Mouse (Mus musculus): ENCODE results near the gene Sstr4. TPM values are rescaled to one million over a fixed set of nuclear protein-coding genes. Genes with fewer than 3 reads are reported as not detected.

The Sstr4 gene
- polyA plus RNA-seq, 1 experiment = 19.0 TPM

DNA sequence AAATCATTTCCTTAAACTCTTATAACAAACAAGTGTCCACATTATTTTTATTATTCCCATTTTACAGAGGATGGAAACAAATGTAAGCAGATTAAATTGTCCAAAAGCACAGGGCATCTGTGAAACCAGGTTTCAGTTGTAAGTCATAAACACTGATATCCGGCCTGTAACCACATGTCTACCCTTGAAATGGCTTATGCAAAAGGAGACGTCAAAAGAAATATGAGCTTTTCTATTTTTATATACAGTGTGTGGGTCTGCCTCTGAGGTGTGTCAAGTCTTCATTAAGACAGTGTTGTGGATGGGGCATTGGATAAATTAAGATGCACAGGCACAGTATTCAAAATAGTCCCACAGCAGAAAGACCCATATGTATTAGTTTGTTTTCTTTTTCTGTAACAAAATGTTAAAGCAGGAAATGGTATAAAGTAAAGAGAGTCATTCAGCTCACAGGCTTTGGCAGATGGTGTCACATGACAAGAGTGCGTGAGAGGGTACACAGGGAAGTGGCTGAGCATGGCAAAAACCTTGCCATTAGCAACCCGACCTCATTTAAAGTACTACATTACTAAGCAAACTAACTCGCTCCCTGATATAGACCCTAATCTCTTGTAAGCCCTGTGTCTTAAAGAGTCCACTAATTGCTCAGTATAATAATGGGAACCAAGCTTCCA, 30.7 kb downstream of the Sstr4 start:
- DNase-seq (ENCODE audit: extremely low spot score in 1 of 2, low spot score in 1 of 2) = no peak

DNA sequence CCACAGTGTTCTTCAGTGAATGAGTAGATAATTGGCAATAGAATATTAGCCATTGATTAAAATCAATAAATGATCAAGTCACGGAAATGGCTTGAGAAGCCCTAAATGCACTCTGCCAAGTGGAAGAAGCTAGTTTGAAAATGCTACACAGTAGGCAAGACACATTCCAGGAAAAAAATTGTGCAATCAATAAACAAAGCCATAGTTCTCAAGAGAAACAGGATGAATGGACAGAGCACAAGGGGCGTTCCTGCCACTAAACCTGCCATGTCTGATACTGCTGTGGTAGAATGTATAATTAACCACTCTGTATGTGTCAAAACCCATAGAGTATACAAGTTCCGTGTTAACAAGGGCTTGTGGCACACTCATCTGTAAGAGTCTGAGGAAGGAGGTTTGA, 32.4 kb downstream of the Sstr4 start:
- no peak for DNase-seq (ENCODE audit: extremely low spot score in 1 of 2, low spot score in 1 of 2)

DNA sequence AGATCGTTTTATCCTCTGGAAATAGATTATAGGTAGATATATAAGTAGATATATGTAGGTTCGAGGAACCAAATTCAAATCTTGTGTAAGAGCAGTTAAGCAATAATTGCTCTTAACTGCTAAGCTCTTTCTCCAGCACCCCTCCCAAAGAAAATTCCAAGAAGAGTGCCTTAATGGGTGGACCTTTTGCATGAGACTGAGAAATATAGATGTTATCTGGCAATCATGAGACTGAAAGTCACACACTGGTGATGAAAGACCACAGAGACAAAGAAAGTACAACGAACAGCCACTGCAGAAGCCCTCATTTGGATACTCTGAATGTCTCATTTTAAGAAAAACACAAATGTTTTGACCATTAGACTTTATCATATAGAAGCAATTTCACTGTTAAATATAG, 33.4 kb downstream of the Sstr4 start:
- no peak for DNase-seq (ENCODE audit: extremely low spot score in 1 of 2, low spot score in 1 of 2)

DNA sequence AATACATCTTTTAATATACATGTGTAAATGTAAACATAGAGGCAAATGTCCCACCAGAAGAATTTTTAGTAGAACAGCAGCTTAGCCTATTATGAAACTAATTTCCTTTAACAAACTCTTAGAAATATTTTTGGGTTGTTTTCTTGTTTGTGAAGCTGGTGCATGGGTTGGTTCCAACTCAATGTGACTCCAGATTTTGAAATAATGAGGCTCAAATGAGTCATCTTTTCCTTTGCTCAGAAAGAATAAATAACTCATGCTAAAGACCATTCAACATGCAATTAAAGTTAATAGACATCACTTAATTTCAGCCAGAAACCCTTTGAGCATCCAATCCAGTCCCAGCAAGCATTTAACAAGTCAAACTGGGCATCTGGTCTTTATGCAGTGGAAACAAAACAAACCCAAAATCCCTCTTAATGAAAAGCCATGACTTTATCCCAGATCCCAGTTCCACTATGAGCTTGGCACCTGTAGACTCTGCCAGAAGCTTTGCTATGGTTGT, 33.9 kb downstream of the Sstr4 start:
- no peak for DNase-seq (ENCODE audit: extremely low spot score in 1 of 2, low spot score in 1 of 2)

DNA sequence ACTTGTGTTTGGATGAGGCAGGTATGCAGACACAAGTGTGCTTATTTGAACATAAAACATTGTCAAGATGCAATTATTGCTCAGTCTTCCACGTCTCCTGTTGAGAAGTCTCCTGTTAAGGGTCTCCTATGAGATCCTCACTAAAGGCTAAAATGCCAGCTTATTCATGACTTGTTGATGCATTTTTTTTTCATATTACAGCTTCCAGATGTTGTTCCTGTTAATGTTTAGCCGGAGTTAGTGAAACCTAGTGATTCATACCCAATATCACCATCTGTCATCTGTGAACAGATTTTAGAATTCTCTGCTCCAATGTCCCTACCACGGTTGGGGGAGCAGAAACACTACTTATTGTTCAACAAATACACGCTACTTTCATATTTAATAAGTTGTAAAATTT, 35.8 kb downstream of the Sstr4 start:
- DNase-seq (ENCODE audit: extremely low spot score in 1 of 2, low spot score in 1 of 2) = no peak

DNA sequence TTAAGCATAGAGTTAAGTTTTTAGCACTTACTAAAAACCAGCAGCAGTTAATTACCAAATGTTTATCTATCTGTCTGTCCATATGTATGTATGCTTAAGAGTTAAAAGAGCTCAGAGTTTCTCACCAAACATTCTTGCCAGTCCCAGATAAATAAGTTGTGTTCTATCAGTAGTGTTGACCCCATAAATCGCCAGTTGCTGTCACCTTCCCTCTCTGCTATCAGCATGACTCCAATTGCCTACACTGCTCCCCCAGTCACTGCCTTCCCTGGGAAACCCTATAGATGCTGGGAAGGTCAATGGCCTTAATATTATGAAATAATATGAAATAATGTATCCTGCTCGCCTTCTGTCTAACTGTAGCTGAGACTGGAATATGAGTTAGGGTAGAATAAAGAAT, 37.2 kb downstream of the Sstr4 start:
- DNase-seq (ENCODE audit: extremely low spot score in 1 of 2, low spot score in 1 of 2) = no peak

DNA sequence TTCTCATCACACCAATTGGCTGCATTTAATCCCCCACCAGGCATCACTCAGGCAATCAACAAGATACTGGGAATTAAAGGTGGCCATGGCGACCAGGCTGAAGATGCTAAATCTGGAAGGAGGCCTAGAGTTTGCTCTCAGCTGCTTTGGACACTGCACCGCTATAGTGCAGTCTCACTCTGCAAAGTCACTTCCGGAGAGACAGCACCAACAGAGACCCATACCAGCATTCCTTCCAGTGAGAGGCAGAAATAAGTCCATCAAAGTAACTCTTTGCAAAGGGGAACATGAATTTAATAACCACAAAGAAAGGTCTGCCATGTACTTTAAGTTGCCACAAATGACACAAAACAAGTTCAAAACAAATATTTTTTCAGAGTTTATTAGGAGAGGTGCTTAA, 41.1 kb downstream of the Sstr4 start:
- no peak for DNase-seq (ENCODE audit: extremely low spot score in 1 of 2, low spot score in 1 of 2)

DNA sequence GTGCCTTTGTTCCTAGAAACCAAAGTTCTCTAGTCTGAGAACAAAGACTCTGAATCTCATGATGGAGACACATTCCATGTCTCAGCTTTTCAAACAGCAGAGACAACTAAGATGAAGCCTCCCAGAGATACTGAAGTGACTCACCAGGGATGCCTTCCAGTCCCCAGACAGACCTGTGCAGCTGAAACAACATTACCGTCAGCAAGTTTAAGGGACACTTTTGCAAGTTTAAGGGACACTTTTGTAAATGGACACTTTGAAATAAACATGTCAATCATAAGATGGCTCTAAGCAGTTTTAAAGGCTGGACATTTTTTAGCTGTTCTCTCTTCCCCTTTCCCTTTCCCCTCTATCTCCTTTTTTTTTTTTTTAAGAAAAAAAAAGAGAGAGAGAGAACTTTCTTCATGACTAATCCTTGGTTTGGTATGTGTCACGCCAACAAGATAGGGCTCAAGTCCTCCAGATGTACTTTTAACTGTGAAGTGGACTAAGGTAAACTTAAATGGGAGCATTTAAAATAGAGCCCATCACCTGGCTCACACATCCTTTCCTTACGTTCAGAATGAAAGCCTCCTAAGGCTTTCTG, 44.6 kb downstream of the Sstr4 start:
- DNase-seq (ENCODE audit: extremely low spot score in 1 of 2, low spot score in 1 of 2) = no peak

DNA sequence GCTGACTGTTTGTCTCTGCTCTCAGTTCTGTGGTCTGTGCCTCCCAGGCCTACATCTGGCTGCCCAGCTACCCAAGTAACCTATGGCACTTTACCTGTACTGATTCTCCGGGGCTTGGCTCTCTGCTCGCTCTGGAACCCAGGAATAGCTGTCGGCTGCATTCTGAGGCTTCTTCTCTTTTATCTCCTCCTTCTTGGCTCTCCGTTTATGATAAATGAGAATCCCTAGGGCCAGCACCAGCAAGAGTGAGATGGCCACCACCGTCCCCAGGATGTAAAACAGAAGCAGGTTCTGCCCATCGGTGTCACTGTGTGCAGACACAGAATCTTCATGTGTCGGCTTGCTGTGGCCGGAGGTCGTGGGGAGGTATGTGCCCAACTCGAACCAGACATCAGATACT, 46.3 kb downstream of the Sstr4 start:
- no peak for DNase-seq (ENCODE audit: extremely low spot score in 1 of 2, low spot score in 1 of 2)

DNA sequence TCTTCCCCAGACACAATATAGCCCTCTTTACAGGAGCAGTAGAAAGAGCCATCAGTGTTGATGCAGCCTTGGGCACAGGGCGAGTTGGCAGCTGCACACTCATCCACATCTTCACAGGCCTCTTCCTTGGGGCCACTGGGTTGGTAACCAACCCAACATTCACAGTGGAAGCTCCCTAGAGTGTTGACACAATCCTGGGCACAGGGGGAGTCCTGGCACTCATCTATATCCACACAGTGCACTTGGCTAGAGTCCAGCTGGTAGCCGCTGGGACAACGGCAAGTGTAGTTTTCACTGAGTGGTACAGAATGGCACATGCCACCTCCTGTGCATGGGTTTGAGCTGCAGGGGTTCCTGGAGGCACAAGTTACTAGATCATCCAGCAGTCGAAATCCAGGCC, 47.0 kb downstream of the Sstr4 start:
- no peak for DNase-seq (ENCODE audit: extremely low spot score in 1 of 2, low spot score in 1 of 2)

DNA sequence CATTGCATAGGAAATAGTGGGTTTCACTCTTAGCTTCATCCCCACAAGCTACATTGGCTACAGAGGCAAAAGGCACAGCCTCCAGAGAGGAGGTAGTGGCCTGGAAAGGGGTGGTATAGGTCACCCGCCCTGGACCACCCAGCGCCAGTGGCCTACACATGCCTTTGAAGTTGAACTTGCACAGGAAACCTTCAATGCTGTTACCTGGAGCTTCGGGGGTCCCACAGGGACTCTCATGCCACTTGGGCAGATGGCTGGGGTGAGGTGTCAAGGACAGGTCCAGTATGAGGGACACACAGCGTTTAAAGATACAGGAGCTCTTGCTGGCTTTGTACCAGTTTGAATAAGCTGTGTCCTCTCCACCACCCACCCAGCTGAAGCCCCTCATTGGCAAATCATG, 47.6 kb downstream of the Sstr4 start:
- DNase-seq (ENCODE audit: extremely low spot score in 1 of 2, low spot score in 1 of 2) = no peak

DNA sequence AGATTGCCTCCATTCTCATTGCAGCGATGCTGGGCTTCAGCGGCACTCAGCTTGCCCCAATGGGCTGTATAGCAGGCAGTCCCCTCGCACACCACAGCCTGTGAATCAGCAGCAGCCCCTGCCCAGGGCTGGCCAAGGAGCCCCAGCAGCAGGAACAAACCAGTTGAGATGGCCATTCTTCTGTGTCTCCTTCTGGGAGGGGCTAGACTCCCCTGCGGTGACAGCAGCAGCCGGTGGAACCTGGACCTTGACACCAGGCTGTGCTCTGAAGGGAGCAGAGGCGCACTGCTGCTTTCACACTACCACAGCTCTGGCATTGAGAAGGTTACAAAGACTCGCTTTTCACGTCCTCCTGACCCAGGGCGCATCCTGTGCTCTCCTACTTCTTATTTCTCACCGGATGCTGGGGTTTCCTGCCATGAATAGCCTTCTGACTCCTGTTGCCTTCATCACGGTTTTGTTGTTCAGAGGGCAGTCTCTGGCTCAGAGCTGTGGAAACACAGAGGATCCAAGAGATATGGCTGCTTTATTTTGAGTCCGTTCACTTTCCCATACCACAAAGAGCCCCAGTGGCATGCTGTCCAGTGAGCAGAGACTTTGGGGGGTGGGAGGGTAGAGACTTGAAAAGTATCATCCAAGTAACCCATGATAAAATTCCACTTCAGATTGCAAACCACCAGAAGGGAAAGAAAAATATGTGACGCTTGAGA, 48.3 kb downstream of the Sstr4 start, which contains the start of gene Cd93:
Gene Cd93, minus strand, starts transcription at position 315 of the 710 bp plus-strand sequence.
- DNase-seq (ENCODE audit: extremely low spot score in 1 of 2, low spot score in 1 of 2) = no peak

DNA sequence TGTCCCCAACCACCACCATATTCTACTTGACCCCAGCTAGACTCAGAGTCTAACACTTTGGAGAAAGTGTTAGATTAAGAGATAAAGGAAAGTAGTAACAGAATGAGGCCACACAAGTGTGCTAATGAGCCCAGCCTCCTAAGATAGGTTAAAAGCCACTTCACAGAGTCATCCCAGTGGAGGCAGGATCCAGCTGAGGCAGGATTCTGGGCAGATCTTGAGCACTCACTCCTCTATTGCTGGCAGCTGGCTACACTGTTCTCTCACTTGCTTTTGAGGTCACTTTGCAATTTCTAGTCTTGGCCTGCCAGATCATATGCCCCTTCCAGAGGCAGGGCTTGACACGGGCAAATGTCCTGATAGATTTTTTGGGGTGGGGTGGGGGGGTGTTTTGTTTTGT, 49.3 kb downstream of the Sstr4 start:
- DNase-seq (ENCODE audit: extremely low spot score in 1 of 2, low spot score in 1 of 2) = no peak

DNA sequence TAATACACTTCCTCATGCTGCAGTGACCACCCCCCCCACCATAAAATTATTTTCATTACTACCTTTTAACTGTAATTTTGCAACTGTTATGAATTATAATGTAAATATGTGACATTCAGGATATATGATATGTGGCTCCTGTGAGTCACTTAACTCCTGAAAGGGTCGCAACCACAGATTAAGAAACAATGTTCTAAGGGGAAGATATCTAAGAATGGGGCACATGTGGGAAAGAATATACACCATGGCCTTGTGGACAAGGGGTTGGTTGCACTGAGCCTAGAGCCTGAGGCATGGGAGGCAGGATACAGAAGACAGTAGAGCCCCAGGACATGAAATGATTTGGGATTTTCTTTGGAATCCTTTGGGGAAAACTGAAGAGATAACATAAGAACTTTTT, 50.5 kb downstream of the Sstr4 start:
- DNase-seq (ENCODE audit: extremely low spot score in 1 of 2, low spot score in 1 of 2) = no peak

Other genes starting within 250 kb of the Sstr4 start
- gene Thbd, start 12.8 kb downstream of the Sstr4 start, polyA plus RNA-seq (2012; rRNA removed) = 10.3 and 11.2 TPM in 2 replicates
- gene Cd93, start 48.2 kb downstream of the Sstr4 start, polyA plus RNA-seq (2012; rRNA removed) = 4.1 and 4.4 TPM in 2 replicates